Mouse (Mus musculus) midbrain, postnatal 0 days (tissue): ENCODE results near the gene Etfrf1. TPM values are rescaled to one million over a fixed set of nuclear protein-coding genes. Genes with fewer than 3 reads are reported as not detected.
A peak's percentile ranks its signal among the peaks of the same experiment; 100 is the strongest.

Experiments
- ATAC-seq: fragments of 200-750 bp; cut with Nextera tagmentation; 2 replicates; pipeline ENCODE4 v1.8.0; 2017; ENCODE audit warnings: moderate number of reproducible peaks, mild to moderate bottlenecking, moderate TSS enrichment, moderate library complexity; ENCODE audit not compliant: low FRiP score
- DNase-seq: peaks from one replicate; pipeline ENCODE4 v3.0.0-alpha.2; 2015; ENCODE audit warnings: low spot score
- H3K27ac ChIP-seq: fragments of 300-500 bp; sonication (generic); 2 replicates; pipeline ENCODE4 v1.5.1; 2014; ENCODE audit warnings: low read depth, mild to moderate bottlenecking, low read length, mixed read lengths
- H3K27me3 ChIP-seq: fragments of 300-500 bp; sonication (generic); 2 replicates; pipeline ENCODE4 v1.6.1; 2014; ENCODE audit warnings: low read length, control low read depth, mixed read lengths; ENCODE audit not compliant: insufficient read depth
- H3K36me3 ChIP-seq: fragments of 300-500 bp; sonication (generic); 2 replicates; pipeline ENCODE4 v1.6.1; 2014; ENCODE audit warnings: low read length, control low read depth, mixed read lengths; ENCODE audit not compliant: insufficient read depth
- H3K4me1 ChIP-seq: fragments of 300-500 bp; sonication (generic); 2 replicates; pipeline ENCODE4 v1.6.1; 2014; ENCODE audit warnings: mild to moderate bottlenecking, control low read depth, antibody characterized with exemption, low read length, mixed read lengths; ENCODE audit not compliant: insufficient read depth
- H3K4me2 ChIP-seq: fragments of 300-500 bp; sonication (generic); 2 replicates; pipeline ENCODE4 v1.6.1; 2014; ENCODE audit warnings: low read depth, mild to moderate bottlenecking, low read length, mixed read lengths; ENCODE audit not compliant: poor library complexity, severe bottlenecking
- H3K4me3 ChIP-seq: fragments of 300-500 bp; sonication (generic); 2 replicates; pipeline ENCODE4 v1.5.1; 2014; ENCODE audit warnings: low read depth, mild to moderate bottlenecking, low read length, moderate library complexity
- H3K9ac ChIP-seq: fragments of 300-500 bp; sonication (generic); replicated peaks from 2 replicates; pipeline ENCODE4 v1.6.1; 2014; ENCODE audit warnings: mild to moderate bottlenecking, low read length, moderate library complexity, mixed read lengths; ENCODE audit not compliant: poor library complexity, severe bottlenecking
- H3K9me3 ChIP-seq: fragments of 300-500 bp; sonication (generic); 2 replicates; pipeline ENCODE4 v1.6.1; 2016; ENCODE audit warnings: low read length, control low read depth
- CTCF ChIP-seq: IDR thresholded peaks from 2 replicates; pipeline ENCODE4 v1.5.1; 2016; ENCODE audit warnings: antibody characterized with exemption, mild to moderate bottlenecking
- WGBS: fragments of 180-500 bp; shearing (Covaris S2); extraction: QIAGEN DNeasy Blood & Tissue Kit; methylation state at CpG from one replicate; pipeline ENCODE4 v1.1.7; 2014; 5-methylcytosine and 5-hydroxymethylcytosine counted together
- polyA plus RNA-seq: library from polyadenylated mRNA; unstranded; fragments of >200 nt; fragmentation: Nextera tagmentation; extraction: Ambion mirVana; gene quantifications from 2 replicates; pipeline ENCODE4 v1.2.1, GENCODE M21; 2015
- total RNA-seq: library from RNA; depleted of rRNA; stranded (reverse); fragments of >200 nt; gene quantifications from 2 replicates; pipeline ENCODE4 v1.2.3, GENCODE M21; 2014

Etfrf1 gene
- total and polyA plus RNA-seq, 2 experiments from 2014 or later, result 11.9 to 27.9 TPM

GRCm38 (mm10) chr6:145197949-145198686 is 12.8 kb upstream of the Etfrf1 start:
- no peak overlapping the region for H3K4me2 ChIP-seq
- no peak overlapping the region for H3K27ac ChIP-seq
- no peak overlapping the region for H3K4me3 ChIP-seq
- no peaks in the 10 kb centered on the region for H3K36me3 ChIP-seq
- H3K27me3 ChIP-seq, result no peaks in the 10 kb centered on the region
- H3K4me1 ChIP-seq, result no peaks in the 10 kb centered on the region
- no peaks in the 10 kb centered on the region for H3K9me3 ChIP-seq
- no peak for ATAC-seq
- DNase-seq, result no peak
- H3K9ac ChIP-seq, result no peak overlapping the region
- no peak for TF ChIP-seq CTCF
- 96% methylated on average over 8 of the region's 8 CpGs for WGBS

- 80% methylated on average over 13 of the region's 13 CpGs for WGBS
- H3K36me3 ChIP-seq, result no peaks in the 10 kb centered on the region
- no peak overlapping the region for H3K4me3 ChIP-seq
- no peaks in the 10 kb centered on the region for H3K27me3 ChIP-seq
- DNase-seq (no peak), ATAC-seq (no peak)
- no peak overlapping the region for H3K9ac ChIP-seq
- no peak for TF ChIP-seq CTCF
- no peaks in the 10 kb centered on the region for H3K9me3 ChIP-seq
- no peak overlapping the region for H3K27ac ChIP-seq
- no peak overlapping the region for H3K4me2 ChIP-seq
- H3K4me1 ChIP-seq, result no peaks in the 10 kb centered on the region
Observed at GRCm38 (mm10) chr6:145202432-145203125, 8.4 kb upstream of the Etfrf1 start.

- TF ChIP-seq CTCF, result no peak
- ATAC-seq (no peak), DNase-seq (no peak)
- Histone ChIP-seq H3K4me1 (no peaks in the 10 kb centered on the region), H3K4me3 (no peak overlapping the region), H3K9me3 (no peaks in the 10 kb centered on the region), H3K4me2 (no peak overlapping the region), H3K36me3 (no peaks in the 10 kb centered on the region), H3K9ac (no peak overlapping the region), H3K27me3 (no peaks in the 10 kb centered on the region), H3K27ac (no peak overlapping the region)
- 94% methylated on average over 6 of the region's 6 CpGs for WGBS
Observed at GRCm38 (mm10) chr6:145204440-145204839, 6.5 kb upstream of the Etfrf1 start.

- DNase-seq (no peak), ATAC-seq (no peak)
- Histone ChIP-seq H3K27me3 (no peaks in the 10 kb centered on the region), H3K4me2 (no peak overlapping the region), H3K9me3 (no peaks in the 10 kb centered on the region), H3K4me1 (no peaks in the 10 kb centered on the region), H3K36me3 (no peaks in the 10 kb centered on the region), H3K4me3 (no peak overlapping the region), H3K27ac (no peak overlapping the region), H3K9ac (no peak overlapping the region)
- WGBS, result 76% methylated on average over 10 of the region's 10 CpGs
- no peak for TF ChIP-seq CTCF
Observed at GRCm38 (mm10) chr6:145205142-145205541, 5.8 kb upstream of the Etfrf1 start.

- peak overlapping the region; percentile 68 for H3K4me3 ChIP-seq
- TF ChIP-seq CTCF, result no peak
- DNase-seq (no peak), ATAC-seq (no peak; the same call in 1 of the 2 replicates)
- H3K9ac ChIP-seq, result no peak overlapping the region
- 29% methylated on average over 8 of the region's 8 CpGs for WGBS
- no peaks in the 10 kb centered on the region for H3K36me3 ChIP-seq
- no peaks in the 10 kb centered on the region for H3K9me3 ChIP-seq
- H3K4me1 ChIP-seq, result no peaks in the 10 kb centered on the region
- H3K27ac ChIP-seq, result peak overlapping the region; percentile 32; the same call in 1 of the 2 replicates
- H3K27me3 ChIP-seq, result no peaks in the 10 kb centered on the region
- H3K4me2 ChIP-seq, result peak overlapping the region; percentile 69
Observed at GRCm38 (mm10) chr6:145210056-145210680, 766 bp upstream of the Etfrf1 start.
